Mouse (Mus musculus) embryo, embryonic 10 days (tissue): Measurements from ENCODE around the gene Cemip2.

Experiments used
- DNase-seq: peaks from one replicate; pipeline ENCODE4 v3.0.0-alpha.2; 2015; ENCODE audit warnings: low spot score

Cemip2 gene

DNA sequence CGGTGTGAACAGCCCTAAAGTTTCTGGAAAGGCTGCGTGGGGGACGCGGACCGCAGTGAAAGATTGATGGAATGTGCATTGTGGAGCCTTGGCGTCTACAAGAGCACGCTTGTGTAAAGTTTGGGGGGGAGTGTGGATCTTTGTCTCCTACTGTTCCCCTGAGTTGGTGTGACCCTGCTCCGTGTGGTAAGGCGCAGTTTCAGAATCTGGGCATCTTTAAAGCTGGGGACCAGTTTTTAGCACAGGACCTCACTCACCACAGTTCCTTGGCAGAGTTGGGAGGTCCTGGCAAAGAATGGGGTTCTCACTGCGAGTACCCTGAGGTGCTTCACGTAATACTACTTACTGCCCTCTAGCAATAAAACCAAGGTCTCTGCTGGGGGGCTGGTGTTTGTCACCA is 964 bp downstream of the Cemip2 start:
- DNase-seq: no peak

DNA sequence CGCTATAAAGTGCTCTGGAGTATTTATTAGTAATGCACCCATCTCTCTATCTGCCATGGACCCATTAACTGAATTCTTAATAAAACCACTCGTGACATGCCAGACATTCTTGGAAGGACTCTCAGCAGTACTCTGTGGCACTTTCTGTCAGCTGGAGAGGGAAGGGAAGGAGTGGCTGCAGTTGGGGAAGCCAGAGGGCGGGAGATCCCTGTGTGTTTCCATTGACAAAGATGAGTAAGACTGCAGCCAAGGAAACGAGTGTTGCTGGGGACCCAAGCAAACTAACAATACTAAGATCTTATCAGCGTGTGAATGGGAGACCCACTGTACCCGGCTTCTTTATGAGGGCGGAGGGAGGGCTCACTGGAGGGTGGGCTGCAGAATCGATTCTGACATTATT is 2.5 kb downstream of the Cemip2 start:
- DNase-seq: peak; percentile 53

DNA sequence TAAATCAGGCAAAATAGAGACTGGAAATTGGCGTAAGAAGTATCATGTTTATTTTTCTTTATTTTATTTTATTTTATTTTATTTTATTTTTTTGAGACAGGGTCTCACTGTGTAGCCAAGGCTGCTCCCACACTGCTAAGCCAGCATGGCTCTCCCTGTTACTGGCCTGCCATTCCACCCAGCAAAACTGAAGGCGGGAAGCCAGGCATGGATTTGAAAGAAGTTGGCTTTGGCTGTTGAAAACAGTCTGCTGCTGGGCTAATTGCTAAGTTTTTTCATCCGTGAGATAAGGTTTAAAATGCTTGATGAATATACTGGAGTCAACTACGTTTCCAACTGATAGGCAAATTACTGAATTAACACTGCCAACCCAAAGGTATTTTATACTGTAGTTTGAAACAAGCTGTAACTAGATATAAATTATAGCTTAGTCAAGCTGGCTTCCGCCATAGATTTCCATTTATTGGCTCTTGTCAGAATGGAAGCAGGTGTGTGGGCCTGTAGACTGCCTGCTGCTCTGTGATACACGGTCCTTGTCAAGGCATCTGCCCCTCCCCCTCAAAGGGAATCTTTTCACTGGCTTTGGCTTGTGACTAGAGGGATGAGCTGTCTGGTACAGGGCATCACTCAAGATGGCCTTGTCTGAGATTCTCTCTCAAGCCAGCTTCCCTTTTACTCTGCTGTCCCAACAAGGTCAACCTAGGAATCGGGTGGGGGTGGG is 3.1 kb downstream of the Cemip2 start:
- DNase-seq: peak; percentile 80

DNA sequence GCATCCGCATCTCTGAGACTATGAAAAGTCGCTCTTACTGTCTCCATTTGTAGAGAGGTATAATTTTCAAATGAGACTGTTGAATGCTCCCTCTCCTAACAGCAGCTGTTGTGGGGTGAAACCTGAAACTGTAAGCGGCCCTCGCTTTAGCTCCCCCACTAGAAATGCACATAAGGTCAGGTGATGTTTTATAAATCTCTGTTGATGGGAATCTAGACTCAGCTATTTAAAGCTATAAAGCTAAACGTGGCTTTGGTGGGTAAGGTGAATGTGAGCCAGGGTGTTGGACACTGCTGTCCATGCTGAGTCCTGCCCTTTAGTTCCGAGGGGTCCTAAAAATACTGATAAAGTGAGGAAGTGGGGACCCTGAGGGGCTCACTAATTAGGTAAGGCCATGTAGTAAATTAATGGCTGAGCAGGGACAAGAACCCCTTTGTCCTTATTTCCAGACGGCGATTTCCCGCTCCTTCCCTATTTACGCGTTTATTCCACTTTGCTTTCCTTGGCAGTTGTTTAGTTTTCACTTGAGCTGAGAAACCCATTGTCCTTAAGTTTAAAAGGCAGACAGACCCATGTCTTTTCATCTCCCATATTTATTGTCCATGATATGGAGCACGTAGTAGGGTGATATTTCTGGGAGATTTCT is 3.8 kb downstream of the Cemip2 start:
- DNase-seq: no peak

DNA sequence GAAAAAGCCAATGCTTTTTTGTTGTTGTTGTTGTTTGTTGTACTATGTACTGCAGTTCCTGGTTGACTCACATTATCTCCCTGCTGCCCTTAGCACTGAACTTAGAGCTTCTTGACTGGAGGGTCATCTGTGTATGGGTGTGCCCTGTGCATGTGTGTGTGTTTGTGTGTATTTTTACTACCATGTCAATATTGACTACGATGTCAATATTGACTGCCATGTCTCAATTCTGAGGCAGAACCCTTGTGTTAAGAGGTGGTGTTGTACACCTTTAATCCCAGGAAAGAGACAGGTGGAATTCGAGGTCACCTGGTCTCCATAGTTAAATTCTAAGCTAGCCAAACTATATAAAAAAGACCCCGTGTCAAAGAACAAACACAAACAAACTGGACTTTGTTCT is 5.6 kb downstream of the Cemip2 start:
- DNase-seq: no peak

DNA sequence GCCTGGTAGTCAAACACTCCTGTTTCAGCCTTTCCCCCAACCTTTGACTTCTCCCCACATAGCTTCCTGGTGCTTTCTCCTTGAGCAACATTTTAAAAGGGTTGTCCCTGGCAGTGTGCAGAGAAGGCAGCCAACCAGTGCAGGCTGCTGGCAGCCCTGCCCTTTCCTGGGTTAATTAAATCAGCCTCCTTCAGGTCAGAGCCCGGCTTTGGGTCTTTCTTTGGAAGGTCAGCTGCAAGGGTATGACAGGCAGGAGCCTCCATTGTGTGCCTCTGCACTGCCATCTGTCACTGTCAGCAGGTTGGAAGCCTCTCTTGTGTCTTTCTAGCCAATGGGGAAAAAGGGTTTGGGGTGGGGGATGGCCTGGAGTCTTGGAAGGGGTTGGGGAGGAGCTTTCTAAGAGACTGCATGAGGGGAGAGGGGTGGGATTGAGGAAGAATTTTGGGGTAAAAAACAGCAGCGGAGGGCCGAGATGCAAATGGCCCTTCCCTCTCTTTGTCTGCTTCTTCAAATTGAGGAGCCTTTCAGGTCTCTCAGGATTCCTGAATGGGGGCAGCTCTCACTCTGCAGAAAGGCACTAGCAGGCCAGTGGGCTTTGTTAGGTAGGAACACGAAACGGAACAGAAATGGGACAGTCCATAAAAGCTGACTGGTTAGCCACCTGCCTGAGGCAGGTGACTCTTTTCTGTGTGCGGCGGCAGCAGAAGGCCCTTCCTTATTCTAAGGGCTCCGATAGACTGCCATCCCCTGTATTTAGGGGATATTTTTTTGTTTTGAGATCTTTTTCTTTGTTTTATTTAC is 6.4 kb downstream of the Cemip2 start:
- peak; percentile 87 for DNase-seq

DNA sequence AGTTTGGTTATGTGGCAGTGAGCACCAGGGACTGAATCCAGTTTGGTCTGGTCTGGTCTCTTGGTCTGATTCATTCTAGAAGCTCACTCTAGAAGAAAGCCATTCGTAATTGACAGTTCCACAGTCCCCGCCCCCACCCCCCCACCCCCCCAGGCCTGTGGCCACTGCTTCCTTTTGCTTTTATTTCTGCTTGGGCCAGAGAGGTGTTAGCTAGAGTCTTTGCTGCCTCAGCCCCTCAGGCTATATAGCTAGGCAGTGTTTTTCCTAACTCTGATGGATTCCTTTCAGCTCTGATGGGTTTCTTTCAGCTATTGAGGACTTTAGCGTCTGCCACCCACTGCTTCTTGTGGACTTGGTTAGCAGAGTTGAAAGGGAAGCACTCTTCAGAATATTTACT is 7.0 kb downstream of the Cemip2 start:
- DNase-seq: peak; percentile 57

DNA sequence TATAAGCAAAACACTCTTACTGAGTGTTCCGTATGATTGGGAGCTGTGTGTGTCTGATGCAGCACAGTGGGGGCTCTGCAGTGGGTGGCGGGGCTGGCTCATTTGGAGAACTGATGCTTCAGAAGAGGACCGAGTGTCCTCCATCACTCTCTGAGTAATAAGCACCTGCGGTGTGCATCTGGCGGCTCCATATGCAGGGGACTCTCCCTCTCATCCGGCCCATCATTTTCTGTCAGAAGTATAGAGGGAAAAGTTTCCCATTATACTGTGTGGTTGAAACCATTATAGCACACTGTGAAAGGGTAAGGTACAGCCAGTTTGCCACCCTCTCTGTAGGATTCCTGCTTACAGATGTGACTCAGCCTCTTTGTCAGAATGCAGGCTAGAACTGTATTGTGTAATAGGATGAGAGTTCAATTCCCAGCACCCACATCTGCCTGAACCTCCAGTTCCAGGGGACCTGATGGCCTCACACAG is 8.9 kb downstream of the Cemip2 start:
- DNase-seq: no peak

DNA sequence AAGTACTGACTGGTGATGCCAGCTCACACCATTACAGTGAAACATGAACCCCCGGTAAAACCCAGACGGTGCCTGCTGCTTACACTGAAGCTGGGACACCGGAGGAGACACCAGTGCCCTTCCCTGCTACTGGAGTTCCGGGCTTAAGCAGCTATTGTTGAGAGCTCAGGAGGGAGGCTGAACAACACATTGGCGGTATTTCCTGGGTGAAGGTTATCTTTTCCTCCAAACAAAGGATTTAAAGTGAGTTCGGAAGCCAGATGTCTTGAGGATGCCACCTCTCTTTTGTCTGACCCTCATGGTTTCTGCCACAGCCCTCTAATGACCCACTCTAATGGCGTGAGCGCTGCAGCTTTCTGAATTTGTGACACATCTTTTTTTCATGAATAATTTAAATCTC is 10.9 kb downstream of the Cemip2 start:
- peak; percentile 16 for DNase-seq

DNA sequence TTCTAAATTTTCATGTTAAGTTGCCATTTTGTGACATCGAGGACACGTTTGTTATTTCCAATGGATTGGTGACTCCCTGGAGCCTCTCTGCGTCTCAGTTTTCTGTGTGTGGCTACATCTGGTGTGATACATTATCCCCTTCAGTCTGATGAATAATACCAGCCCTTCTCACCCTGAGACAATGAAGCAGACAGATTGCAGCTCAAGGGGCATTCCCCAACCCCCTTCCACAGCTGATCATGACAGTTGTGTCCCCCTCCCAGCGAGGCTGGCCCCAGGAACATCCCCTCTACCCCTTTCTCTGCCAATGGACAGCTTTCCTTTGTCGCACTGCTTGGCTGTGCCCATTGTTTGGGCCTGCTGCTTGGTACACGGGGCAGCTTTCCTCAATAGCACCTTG is 11.5 kb downstream of the Cemip2 start:
- peak; percentile 65 for DNase-seq

DNA sequence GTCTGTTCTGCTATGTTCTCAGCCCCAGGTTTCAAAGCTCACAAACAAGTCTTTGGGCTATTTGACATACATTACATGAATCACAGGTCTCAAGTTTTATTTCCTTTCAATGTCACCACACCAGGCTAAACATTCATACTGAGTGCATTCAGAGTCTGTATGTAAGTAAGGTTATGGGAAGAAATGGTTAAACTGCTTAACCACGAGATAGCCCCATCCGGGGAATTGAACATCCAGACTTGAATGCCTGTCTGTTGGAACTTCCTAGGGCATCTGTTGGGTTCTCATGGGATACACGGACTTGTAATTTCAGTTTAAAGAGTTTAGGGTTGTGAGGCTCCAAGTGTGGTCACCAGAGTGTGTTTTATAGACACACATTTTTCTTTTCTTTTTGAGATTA is 13.2 kb downstream of the Cemip2 start:
- DNase-seq: no peak

DNA sequence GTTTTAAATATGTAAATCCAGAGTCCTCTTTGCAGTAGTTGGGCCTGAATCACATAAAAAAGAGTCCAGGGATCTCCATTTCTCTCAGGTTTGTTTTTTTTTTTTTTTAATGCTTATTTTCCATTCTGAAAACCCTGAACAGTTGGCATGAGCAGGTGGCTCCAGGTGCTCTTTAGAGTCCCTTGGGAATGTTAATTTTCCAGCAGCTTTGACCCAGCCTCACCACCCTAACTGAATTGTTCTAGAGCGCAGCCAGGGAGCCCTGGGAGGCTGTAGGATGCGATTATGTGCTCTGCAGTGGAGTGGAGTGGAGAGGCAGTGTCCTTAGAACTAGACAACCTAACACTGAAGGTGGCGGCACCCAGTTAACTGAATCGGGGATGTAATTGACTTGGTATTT is 13.7 kb downstream of the Cemip2 start:
- DNase-seq: no peak

DNA sequence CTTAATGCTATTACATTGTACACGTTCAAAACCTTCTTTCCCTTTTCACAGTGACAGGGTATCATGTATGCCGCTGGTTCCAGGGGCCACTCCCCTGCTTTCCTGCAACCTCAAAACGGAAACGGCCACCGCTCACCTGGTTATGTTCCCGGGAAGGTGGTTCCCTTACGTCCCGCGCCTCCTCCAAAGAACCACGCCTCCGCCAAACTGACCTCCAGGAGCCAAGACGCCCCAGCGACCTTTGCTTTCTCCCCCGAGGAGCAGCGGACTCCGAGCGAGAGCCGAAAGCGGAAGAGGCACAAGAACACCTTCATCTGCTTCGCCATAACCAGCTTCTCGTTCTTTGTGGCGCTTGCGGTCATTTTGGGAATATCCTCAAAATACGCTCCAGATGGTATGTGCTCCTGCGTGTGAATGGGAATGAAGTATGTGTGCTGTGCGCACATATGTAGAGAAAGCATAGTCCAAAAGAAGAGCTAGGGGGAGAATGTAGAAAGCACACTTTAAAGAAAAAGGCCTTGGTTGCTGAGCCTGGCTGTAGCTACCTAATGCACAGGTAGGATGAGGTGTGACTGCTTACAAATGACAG is 14.5 kb downstream of the Cemip2 start:
- DNase-seq: no peak

DNA sequence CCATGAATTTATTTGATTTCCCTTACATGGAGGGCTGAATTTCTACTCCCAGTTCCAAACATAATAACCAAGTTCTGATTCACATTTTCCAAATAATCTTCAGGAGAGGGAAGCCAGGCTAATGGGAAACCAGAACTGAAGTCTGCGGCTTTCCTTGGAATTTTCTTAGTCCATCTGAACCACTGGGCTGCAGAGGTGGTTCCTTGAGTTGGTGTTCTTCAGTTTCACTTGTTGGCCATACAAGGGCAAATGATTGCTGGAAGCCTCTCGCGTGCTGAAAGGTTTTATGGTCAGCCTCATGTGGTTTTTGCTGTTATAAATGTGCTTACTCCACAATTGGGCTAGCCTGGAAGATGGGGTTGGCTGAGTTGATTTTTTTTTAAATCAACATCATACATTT is 16.4 kb downstream of the Cemip2 start:
- no peak for DNase-seq

DNA sequence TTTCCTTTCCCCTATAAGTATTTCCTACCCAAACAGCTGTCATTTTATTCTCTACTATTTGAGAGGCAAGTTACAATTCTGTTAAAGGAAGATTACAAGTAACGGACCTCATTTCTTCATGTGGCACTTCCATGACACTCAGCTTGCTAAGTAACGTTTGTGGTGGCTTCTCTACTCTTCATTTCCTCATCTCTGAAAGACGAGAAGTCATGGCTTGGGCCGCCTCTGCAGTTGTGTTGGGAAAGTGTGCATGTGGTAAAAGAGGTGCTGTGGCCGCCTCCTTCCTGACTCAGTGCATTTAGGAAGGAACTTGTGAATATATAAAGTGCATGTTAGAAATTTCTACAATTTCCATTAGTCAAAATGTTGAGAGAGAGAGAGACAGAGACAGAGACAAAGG is 18.2 kb downstream of the Cemip2 start:
- no peak for DNase-seq

DNA sequence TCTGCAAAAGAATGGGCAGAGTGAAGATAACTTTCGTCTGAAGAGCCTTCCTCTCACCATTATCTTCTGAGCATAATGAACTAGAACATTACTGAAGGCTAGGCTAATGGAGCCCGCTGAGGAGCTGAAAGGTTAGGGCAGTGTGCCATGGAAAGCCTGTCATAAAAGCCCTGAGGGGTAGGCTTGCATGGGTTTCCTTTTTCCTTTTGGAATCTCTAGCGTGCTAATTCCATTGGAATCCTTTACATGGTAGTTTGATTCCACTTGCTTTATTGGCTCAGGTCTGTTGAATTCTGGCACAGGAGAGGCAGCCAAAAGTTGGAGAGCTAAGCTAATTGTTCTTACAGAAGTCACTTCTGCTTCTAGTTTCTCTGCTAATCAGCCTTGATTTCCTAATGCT is 20.6 kb downstream of the Cemip2 start:
- DNase-seq: no peak

DNA sequence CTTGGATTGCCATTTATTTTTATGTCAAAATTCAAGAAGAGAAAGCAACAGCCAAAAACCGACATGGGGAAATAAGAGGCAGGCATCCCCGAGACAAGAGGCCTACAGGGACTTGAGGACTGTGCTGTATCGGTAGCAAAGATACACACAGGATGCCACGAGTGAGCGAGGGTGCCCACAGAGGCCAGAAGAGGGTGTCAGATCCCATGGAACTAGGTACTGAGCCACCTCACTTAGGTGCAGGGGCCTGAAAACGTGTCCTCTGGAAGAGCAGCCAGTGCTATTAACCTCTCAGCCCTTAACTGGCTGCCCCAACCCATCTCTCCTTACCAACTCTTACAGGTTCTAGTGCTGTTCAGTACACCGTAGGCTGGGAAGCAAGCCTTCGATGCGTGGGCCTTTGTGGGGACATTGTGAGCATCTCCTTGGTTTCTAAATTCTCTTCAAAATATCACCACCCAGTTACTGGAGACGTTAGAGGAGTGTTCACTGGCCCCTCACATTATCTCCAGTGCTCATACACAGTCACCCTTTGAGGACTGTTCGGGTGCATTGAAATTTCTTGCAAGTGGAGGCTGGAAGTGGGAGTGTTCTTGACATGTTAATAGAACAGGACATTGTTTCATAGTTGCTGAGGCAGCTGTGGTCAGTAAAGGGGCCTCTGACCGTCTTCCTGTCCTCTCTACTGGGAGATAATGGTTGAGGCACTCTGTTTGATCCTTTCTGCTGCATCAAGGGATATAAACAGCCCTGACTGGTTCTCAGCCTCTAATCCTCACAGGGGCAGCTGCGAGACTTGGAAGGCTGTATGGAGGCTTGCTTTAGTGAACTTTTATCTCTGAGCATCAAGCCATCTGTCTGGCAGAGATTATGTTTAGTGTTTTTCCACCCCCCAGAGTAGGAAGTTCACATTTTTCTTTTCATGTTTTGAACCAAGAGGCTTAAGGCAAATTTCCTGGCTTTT is 21.6 kb downstream of the Cemip2 start:
- DNase-seq: peak; percentile 15

DNA sequence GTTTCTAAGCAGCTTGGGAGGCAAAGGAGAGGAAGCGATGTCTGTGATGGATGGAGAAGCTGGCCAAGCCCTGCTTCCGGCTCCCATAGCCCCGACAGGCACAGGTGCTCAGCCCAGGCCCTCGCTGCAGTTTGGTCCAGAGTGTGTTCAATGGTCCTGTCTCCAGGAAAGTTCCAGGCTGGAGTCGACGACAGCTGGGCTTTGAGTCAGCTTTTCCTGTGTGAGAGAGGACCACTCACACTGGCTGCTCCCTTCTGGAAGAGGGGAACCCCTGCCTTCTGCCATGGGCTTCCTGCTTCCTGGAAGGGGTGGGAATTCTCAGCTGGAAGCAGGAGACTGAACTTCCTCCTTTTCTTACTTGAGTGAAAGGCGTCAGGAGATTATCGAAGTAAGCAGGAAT is 26.3 kb downstream of the Cemip2 start:
- DNase-seq: no peak

DNA sequence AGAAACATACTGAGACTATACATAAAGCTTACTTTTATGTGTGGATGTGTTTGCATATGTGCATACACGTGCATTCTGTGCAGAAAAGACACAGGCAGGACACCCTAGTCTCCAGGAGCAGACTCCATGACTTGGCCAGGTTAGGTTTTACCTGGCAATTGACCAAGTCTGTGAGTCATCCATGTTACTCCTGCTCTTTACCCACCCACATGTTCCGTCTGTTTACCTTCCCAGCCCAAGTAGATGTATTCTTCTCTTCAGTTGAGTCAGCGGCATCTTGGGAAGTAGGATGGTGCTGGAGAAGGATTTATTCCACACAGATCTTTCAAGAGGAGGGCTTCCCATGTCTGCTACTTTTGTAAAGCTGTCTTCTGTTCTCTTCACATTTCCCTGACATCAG is 27.2 kb downstream of the Cemip2 start:
- no peak for DNase-seq

DNA sequence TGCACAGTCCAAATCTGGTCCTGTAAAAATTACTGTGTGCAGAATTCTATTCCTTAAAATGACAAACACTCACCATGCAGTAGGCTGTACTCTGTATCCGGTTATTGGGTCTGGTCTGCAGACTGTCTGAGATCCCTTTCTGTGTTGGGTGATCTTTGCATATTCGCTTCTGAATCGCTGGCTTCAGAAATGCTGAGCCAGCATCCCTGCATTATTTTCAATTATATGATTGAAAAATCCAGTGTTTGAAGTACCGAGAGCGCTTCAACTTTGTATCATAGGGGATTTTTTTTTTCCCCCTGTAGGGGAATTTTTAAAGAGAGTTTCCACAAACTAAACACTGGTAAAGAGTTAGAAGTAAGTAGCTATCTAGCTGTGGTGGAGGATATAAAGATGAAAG is 32.0 kb downstream of the Cemip2 start:
- DNase-seq: no peak

DNA sequence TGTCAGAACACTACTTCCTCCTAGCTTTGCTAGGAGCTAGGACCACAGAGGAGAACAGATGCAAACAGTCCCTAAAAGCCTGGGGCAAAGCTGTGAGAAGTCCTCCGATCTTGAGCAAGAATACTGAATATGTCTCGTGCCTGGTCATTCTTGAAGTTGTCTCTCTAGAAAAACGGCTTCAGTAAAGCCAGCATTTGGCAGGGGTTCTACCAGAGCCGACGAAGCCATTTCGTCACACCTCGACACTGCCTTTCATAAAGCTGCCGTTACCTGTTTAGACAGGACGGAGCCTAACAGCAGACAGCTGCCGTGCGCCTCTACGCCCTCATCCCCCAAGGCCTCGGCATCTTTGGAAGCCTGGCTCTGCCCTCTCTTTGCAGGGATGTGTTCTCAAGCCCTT is 35.4 kb downstream of the Cemip2 start:
- no peak for DNase-seq
